Mouse (Mus musculus) midbrain, embryonic 12.5 days (tissue): ENCODE measurements around the gene Tom1. TPM values are rescaled to one million over a fixed set of nuclear protein-coding genes. Genes with fewer than 3 reads are reported as not detected.

Experiments
- ATAC-seq: fragments of 200-750 bp; cut with Nextera tagmentation; 2 replicates; pipeline ENCODE4 v1.8.0; 2017; ENCODE audit warnings: low read depth, moderate TSS enrichment, moderate library complexity; ENCODE audit not compliant: low FRiP score
- H3K27ac ChIP-seq: fragments of 300-500 bp; sonication (generic); replicated peaks from 2 replicates; pipeline ENCODE4 v1.5.1; 2016; ENCODE audit warnings: mild to moderate bottlenecking
- H3K27me3 ChIP-seq: fragments of 300-500 bp; sonication (generic); 2 replicates; pipeline ENCODE4 v1.6.1; 2016; ENCODE audit warnings: mild to moderate bottlenecking
- H3K36me3 ChIP-seq: fragments of 300-500 bp; sonication (generic); 2 replicates; pipeline ENCODE4 v1.6.1; 2016
- H3K4me1 ChIP-seq: fragments of 300-500 bp; sonication (generic); 2 replicates; pipeline ENCODE4 v1.6.1; 2016
- H3K4me2 ChIP-seq: fragments of 300-500 bp; sonication (generic); replicated peaks from 2 replicates; pipeline ENCODE4 v1.6.1; 2016; ENCODE audit warnings: mild to moderate bottlenecking, moderate library complexity
- H3K4me3 ChIP-seq: fragments of 300-500 bp; sonication (generic); 2 replicates; pipeline ENCODE4 v1.5.1; 2016; ENCODE audit warnings: mild to moderate bottlenecking
- H3K9ac ChIP-seq: fragments of 300-500 bp; sonication (generic); replicated peaks from 2 replicates; pipeline ENCODE4 v1.6.1; 2016; ENCODE audit warnings: mild to moderate bottlenecking, moderate library complexity
- H3K9me3 ChIP-seq: fragments of 300-500 bp; sonication (generic); 2 replicates; pipeline ENCODE4 v1.6.1; 2016; ENCODE audit warnings: mild to moderate bottlenecking
- WGBS: fragments of 180-500 bp; shearing (Covaris S2); methylation state at CpG from one replicate; pipeline ENCODE4 v1.1.7; 2016; 5-methylcytosine and 5-hydroxymethylcytosine counted together
- polyA plus RNA-seq: library from polyadenylated mRNA; unstranded; fragments of >200 nt; fragmentation: Nextera tagmentation; extraction: Ambion mirVana; gene quantifications from 2 replicates; pipeline ENCODE4 v1.2.1, GENCODE M21; 2016

Tom1 gene
- polyA plus RNA-seq, 1 experiment from 2014 or later, result 26.5 TPM

GRCm38 (mm10) chr8:75018274-75018972 lies 15.1 kb upstream of the Tom1 start:
- Histone ChIP-seq H3K4me3 (no peak overlapping the region), H3K36me3 (peaks cover 39% of the 10 kb centered on the region), H3K9me3 (no peaks in the 10 kb centered on the region), H3K4me2 (no peak overlapping the region), H3K27ac (no peak overlapping the region), H3K4me1 (no peaks in the 10 kb centered on the region), H3K27me3 (no peaks in the 10 kb centered on the region), H3K9ac (no peak overlapping the region)
- no peak for ATAC-seq
- WGBS, result 41% methylated on average over 5 of the region's 5 CpGs

- 92% methylated on average over 3 of the region's 3 CpGs for WGBS
- Histone ChIP-seq H3K36me3 (peaks cover 64% of the 10 kb centered on the region), H3K27ac (no peak overlapping the region), H3K4me1 (no peaks in the 10 kb centered on the region), H3K4me3 (no peak overlapping the region), H3K27me3 (no peaks in the 10 kb centered on the region), H3K9me3 (no peaks in the 10 kb centered on the region), H3K9ac (no peak overlapping the region), H3K4me2 (no peak overlapping the region)
- no peak for ATAC-seq
Measured at GRCm38 (mm10) chr8:75023660-75024316, 9.7 kb upstream of the Tom1 start.

GRCm38 (mm10) chr8:75025809-75026208 lies 7.7 kb upstream of the Tom1 start:
- H3K36me3 ChIP-seq, result peaks cover 80% of the 10 kb centered on the region
- H3K9me3 ChIP-seq, result no peaks in the 10 kb centered on the region
- WGBS, result 95% methylated on average over 4 of the region's 4 CpGs

GRCm38 (mm10) chr8:75030453-75031024 lies 3.0 kb upstream of the Tom1 start:
- Histone ChIP-seq H3K4me1 (peaks cover 5% of the 10 kb centered on the region), H3K9me3 (no peaks in the 10 kb centered on the region), H3K9ac (no peak overlapping the region), H3K27me3 (no peaks in the 10 kb centered on the region; the same call in 1 of the 2 replicates), H3K36me3 (peaks cover 39% of the 10 kb centered on the region), H3K4me3 (no peak overlapping the region), H3K27ac (no peak overlapping the region), H3K4me2 (no peak overlapping the region)
- WGBS, result 97% methylated on average over 3 of the region's 3 CpGs
- ATAC-seq, result no peak

More at GRCm38 (mm10) chr8:75025809-75026208, 7.7 kb upstream of the Tom1 start:
- no peak overlapping the region for H3K4me2 ChIP-seq
- H3K4me3 ChIP-seq, result no peak overlapping the region
- no peak overlapping the region for H3K9ac ChIP-seq
- no peak for ATAC-seq
- no peaks in the 10 kb centered on the region for H3K4me1 ChIP-seq
- H3K27ac ChIP-seq, result no peak overlapping the region
- H3K27me3 ChIP-seq, result no peaks in the 10 kb centered on the region

GRCm38 (mm10) chr8:75032961-75033360 lies 544 bp upstream of the Tom1 start:
- Histone ChIP-seq H3K9ac (0 out of 2 replicates have a peak overlapping the region, but pooled peaks have one; percentile 8), H3K27ac (no peak overlapping the region), H3K9me3 (no peaks in the 10 kb centered on the region), H3K4me3 (peak overlapping the region; percentile 63), H3K4me1 (peaks cover 5% of the 10 kb centered on the region), H3K36me3 (peaks cover 21% of the 10 kb centered on the region), H3K27me3 (no peaks in the 10 kb centered on the region; the same call in 1 of the 2 replicates), H3K4me2 (peak overlapping the region; percentile 79)
- ATAC-seq, result no peak
- 72% methylated on average over 5 of the region's 5 CpGs for WGBS

GRCm38 (mm10) chr8:75034285-75034684 lies 780 bp downstream of the Tom1 start:
- 0 out of 2 replicates have a peak overlapping the region, but pooled peaks have one; percentile 84 for H3K27ac ChIP-seq
- H3K36me3 ChIP-seq, result peaks cover 11% of the 10 kb centered on the region
- H3K4me1 ChIP-seq, result peaks cover 5% of the 10 kb centered on the region
- H3K4me3 ChIP-seq, result peak overlapping the region; percentile 63
- H3K9ac ChIP-seq, result peak overlapping the region; percentile 49
- WGBS, result 3% methylated on average over 17 of the region's 17 CpGs
- no peak for ATAC-seq
- H3K27me3 ChIP-seq, result no peaks in the 10 kb centered on the region; the same call in 1 of the 2 replicates
- no peaks in the 10 kb centered on the region for H3K9me3 ChIP-seq
- peak overlapping the region; percentile 79 for H3K4me2 ChIP-seq

- ATAC-seq, result no peak
- H3K4me2 ChIP-seq, result no peak overlapping the region
- H3K36me3 ChIP-seq, result 0 out of 2 replicates have a peak, but pooled peaks cover under 1% of the 10 kb centered on the region
- H3K9ac ChIP-seq, result no peak overlapping the region
- H3K4me3 ChIP-seq, result no peak overlapping the region
- H3K27me3 ChIP-seq, result no peaks in the 10 kb centered on the region; the same call in 1 of the 2 replicates
- H3K9me3 ChIP-seq, result no peaks in the 10 kb centered on the region
- H3K27ac ChIP-seq, result no peak overlapping the region
- H3K4me1 ChIP-seq, result peaks cover 5% of the 10 kb centered on the region
Measured at GRCm38 (mm10) chr8:75035640-75036039, 2.1 kb downstream of the Tom1 start.

- no peaks in the 10 kb centered on the region for H3K36me3 ChIP-seq
- no peak for ATAC-seq
- H3K27me3 ChIP-seq, result no peaks in the 10 kb centered on the region; the same call in 1 of the 2 replicates
- no peak overlapping the region for H3K4me3 ChIP-seq
- no peak overlapping the region for H3K27ac ChIP-seq
- H3K4me1 ChIP-seq, result peaks cover 5% of the 10 kb centered on the region
- no peak overlapping the region for H3K4me2 ChIP-seq
- H3K9me3 ChIP-seq, result no peaks in the 10 kb centered on the region
- H3K9ac ChIP-seq, result no peak overlapping the region
Measured at GRCm38 (mm10) chr8:75038497-75038896, 5.0 kb downstream of the Tom1 start.

GRCm38 (mm10) chr8:75039754-75040153 lies 6.2 kb downstream of the Tom1 start:
- no peak overlapping the region for H3K9ac ChIP-seq
- no peaks in the 10 kb centered on the region; the same call in 1 of the 2 replicates for H3K27me3 ChIP-seq
- no peaks in the 10 kb centered on the region for H3K9me3 ChIP-seq
- no peak for ATAC-seq
- H3K27ac ChIP-seq, result no peak overlapping the region
- H3K4me3 ChIP-seq, result no peak overlapping the region
- H3K36me3 ChIP-seq, result no peaks in the 10 kb centered on the region
- no peaks in the 10 kb centered on the region for H3K4me1 ChIP-seq
- H3K4me2 ChIP-seq, result no peak overlapping the region
- 74% methylated on average over 1 of the region's 1 CpGs for WGBS

GRCm38 (mm10) chr8:75042171-75042570 lies 8.7 kb downstream of the Tom1 start:
- WGBS, result 86% methylated on average over 2 of the region's 2 CpGs
- no peaks in the 10 kb centered on the region for H3K4me1 ChIP-seq
- no peak overlapping the region for H3K4me2 ChIP-seq
- H3K36me3 ChIP-seq, result no peaks in the 10 kb centered on the region
- ATAC-seq, result no peak
- H3K4me3 ChIP-seq, result no peak overlapping the region
- no peak overlapping the region for H3K9ac ChIP-seq
- H3K27ac ChIP-seq, result no peak overlapping the region
- no peaks in the 10 kb centered on the region for H3K9me3 ChIP-seq
- no peaks in the 10 kb centered on the region for H3K27me3 ChIP-seq

GRCm38 (mm10) chr8:75042974-75043373 lies 9.5 kb downstream of the Tom1 start:
- ATAC-seq, result no peak
- WGBS, result 86% methylated on average over 1 of the region's 1 CpGs
- Histone ChIP-seq H3K36me3 (no peaks in the 10 kb centered on the region), H3K4me1 (no peaks in the 10 kb centered on the region), H3K4me2 (no peak overlapping the region), H3K9me3 (no peaks in the 10 kb centered on the region), H3K4me3 (no peak overlapping the region), H3K27me3 (no peaks in the 10 kb centered on the region), H3K27ac (no peak overlapping the region), H3K9ac (no peak overlapping the region)

GRCm38 (mm10) chr8:75046303-75046702 lies 12.8 kb downstream of the Tom1 start:
- 90% methylated on average over 1 of the region's 1 CpGs for WGBS

More at GRCm38 (mm10) chr8:75046303-75046702, 12.8 kb downstream of the Tom1 start:
- no peaks in the 10 kb centered on the region for H3K27me3 ChIP-seq
- no peak overlapping the region for H3K4me3 ChIP-seq
- H3K9me3 ChIP-seq, result no peaks in the 10 kb centered on the region
- ATAC-seq, result no peak
- no peak overlapping the region for H3K9ac ChIP-seq
- no peaks in the 10 kb centered on the region for H3K4me1 ChIP-seq
- H3K27ac ChIP-seq, result no peak overlapping the region
- no peaks in the 10 kb centered on the region for H3K36me3 ChIP-seq
- no peak overlapping the region for H3K4me2 ChIP-seq
